Mouse (Mus musculus): ENCODE measurements around the gene Baiap3.

GRCm38 (mm10) chr17:25239695-25240636 lies 16.2 kb downstream of the Baiap3 start, which contains the start of the genes Gnptg and Tsr3:
- no peak for TF ChIP-seq CTCF (conservative IDR thresholded peaks at IDR 0.05; ENCODE audit: low read length)
- no peak for TF ChIP-seq POU5F1 (IDR thresholded peaks at IDR 0.05; ENCODE audit: borderline replicate concordance, low read length)
- TF ChIP-seq NANOG (IDR thresholded peaks at IDR 0.05; ENCODE audit: borderline replicate concordance, low read length): no peak
